Mouse (Mus musculus): ENCODE measurements around the gene Fam227a. TPM values are rescaled to one million over a fixed set of nuclear protein-coding genes. Genes with fewer than 3 reads are reported as not detected.

Gene Fam227a
- total and polyA plus RNA-seq, 3 experiments, result 0.35 to 0.60 TPM; not detected in 1

- Histone ChIP-seq H3K4me1 (ENCODE audit: control insufficient read depth in 1 of 2, insufficient read depth in 2 of 2, low read length in 2 of 2) (peaks cover 6 to 29% of the 10 kb centered on the region in 2 experiments), H3K4me3 (ENCODE audit: control insufficient read depth in 1 of 2, insufficient read depth in 1 of 2, low read depth in 2 of 2, low read length in 2 of 2) (peak overlapping the region; percentile 93 to 96), H3K27me3 (ENCODE audit: control insufficient read depth in 1 of 2, insufficient read depth in 2 of 2, low read length in 2 of 2) (no peaks in the 10 kb centered on the region), H3K36me3 (ENCODE audit: control insufficient read depth in 1 of 2, insufficient read depth in 2 of 2, low read length in 2 of 2) (peaks cover 2 to 34% of the 10 kb centered on the region in 2 experiments; a peak in 3 of 4 replicates), H3K9me3 (replicated peaks; ENCODE audit: insufficient read depth, low read length) (no peaks in the 10 kb centered on the region), H3K9ac (ENCODE audit: control insufficient read depth, low read depth, low read length, poor library complexity, severe bottlenecking) (peak overlapping the region; percentile 97), H3K27ac (ENCODE audit: control insufficient read depth, low read depth, low read length) (no peak overlapping the region), H3K79me2 (ENCODE audit: control insufficient read depth, insufficient read depth, low read length, poor library complexity) (peaks cover 75% of the 10 kb centered on the region)
- TF ChIP-seq USF1 (IDR thresholded peaks at IDR 0.05; ENCODE audit: low read depth, low read length) (no peak), MXI1 (IDR thresholded peaks at IDR 0.05; ENCODE audit: low read depth, low read length) (0 out of 2 replicates have a peak, but pooled peaks have one; percentile 0)
- no peak for DNase-seq (ENCODE audit: low read depth, low spot score)
Measured at GRCm38 (mm10) chr15:79684616-79685015, 25.9 kb upstream of the Fam227a start.

- peaks cover 2 to 31% of the 10 kb centered on the region in 2 experiments; a peak in 3 of 4 replicates for H3K36me3 ChIP-seq (ENCODE audit: control insufficient read depth in 1 of 2, insufficient read depth in 2 of 2, low read length in 2 of 2)
- peaks cover 80% of the 10 kb centered on the region for H3K79me2 ChIP-seq (ENCODE audit: control insufficient read depth, insufficient read depth, low read length, poor library complexity)
- peak overlapping the region; percentile 97 for H3K9ac ChIP-seq (ENCODE audit: control insufficient read depth, low read depth, low read length, poor library complexity, severe bottlenecking)
- peak overlapping the region; percentile 93 to 96 for H3K4me3 ChIP-seq (ENCODE audit: control insufficient read depth in 1 of 2, insufficient read depth in 1 of 2, low read depth in 2 of 2, low read length in 2 of 2)
- H3K27me3 ChIP-seq (ENCODE audit: control insufficient read depth in 1 of 2, insufficient read depth in 2 of 2, low read length in 2 of 2), result no peaks in the 10 kb centered on the region
- no peaks in the 10 kb centered on the region for H3K9me3 ChIP-seq (replicated peaks; ENCODE audit: insufficient read depth, low read length)
- H3K4me1 ChIP-seq (ENCODE audit: control insufficient read depth in 1 of 2, insufficient read depth in 2 of 2, low read length in 2 of 2), result peaks cover 4 to 29% of the 10 kb centered on the region in 2 experiments
- peak overlapping the region; percentile 11; the same call in 1 of the 2 replicates for H3K27ac ChIP-seq (ENCODE audit: control insufficient read depth, low read depth, low read length)
- peak; percentile 57 for DNase-seq (ENCODE audit: low read depth, low spot score)
- TF ChIP-seq MAFK (IDR thresholded peaks at IDR 0.05; ENCODE audit: borderline replicate concordance, low read depth, low read length) (no peak), CHD1 (IDR thresholded peaks at IDR 0.05; ENCODE audit: low read depth, low read length) (no peak), ZC3H11A (IDR thresholded peaks at IDR 0.05; ENCODE audit: low read depth, low read length) (no peak), USF1 (IDR thresholded peaks at IDR 0.05; ENCODE audit: low read depth, low read length) (no peak), MAZ (IDR thresholded peaks at IDR 0.05; ENCODE audit: low read depth, low read length) (no peak), KAT2A (conservative IDR thresholded peaks at IDR 0.05; ENCODE audit: low read depth, low read length) (no peak), MAX (IDR thresholded peaks at IDR 0.05; ENCODE audit: low read length) (peak; percentile 55; the same call in 1 of the 2 replicates), SMC3 (IDR thresholded peaks at IDR 0.05; ENCODE audit: low read depth, low read length) (no peak), TCF12 (IDR thresholded peaks at IDR 0.05; ENCODE audit: low read depth, low read length) (no peak), GABPA (IDR thresholded peaks at IDR 0.05; ENCODE audit: low read depth, low read length) (no peak), RAD21 (IDR thresholded peaks at IDR 0.05; ENCODE audit: low read depth, low read length) (no peak), NELFE (IDR thresholded peaks at IDR 0.05; ENCODE audit: low read depth, low read length) (no peak), ELF1 (IDR thresholded peaks at IDR 0.05; ENCODE audit: low read depth, low read length) (no peak), ZMIZ1 (IDR thresholded peaks at IDR 0.05; ENCODE audit: low read depth, low read length) (no peak), POLR2AphosphoS5 (IDR thresholded peaks at IDR 0.05; ENCODE audit: borderline replicate concordance, low read depth, low read length) (no peak), SIN3A (IDR thresholded peaks at IDR 0.05; ENCODE audit: low read length) (no peak; the same call in 1 of the 2 replicates), TAL1 (IDR thresholded peaks at IDR 0.05; ENCODE audit: low read length) (peak; percentile 26), USF2 (IDR thresholded peaks at IDR 0.05; ENCODE audit: borderline replicate concordance in 1 of 2, insufficient read depth in 1 of 2, low read depth in 1 of 2, low read length in 2 of 2) (no peak), MYC (IDR thresholded peaks at IDR 0.05; ENCODE audit: low read depth, low read length) (0 out of 2 replicates have a peak, but pooled peaks have one; percentile 39), E2F4 (IDR thresholded peaks at IDR 0.05; ENCODE audit: borderline replicate concordance, low read depth, low read length) (no peak), POLR2AphosphoS2 (IDR thresholded peaks at IDR 0.05; ENCODE audit: low read length) (no peak), POLR2A (IDR thresholded peaks at IDR 0.05; ENCODE audit: control insufficient read depth in 1 of 2, insufficient read depth in 1 of 2, low read depth in 1 of 2, low read length in 2 of 2, poor library complexity in 1 of 2) (no peak), RCOR1 (IDR thresholded peaks at IDR 0.05; ENCODE audit: low read depth, low read length) (no peak), UBTF (IDR thresholded peaks at IDR 0.05; ENCODE audit: borderline replicate concordance, insufficient read depth, low read depth, low read length) (no peak), NRF1 (IDR thresholded peaks at IDR 0.05; ENCODE audit: insufficient read depth, low read depth, low read length, poor library complexity, severe bottlenecking) (0 out of 2 replicates have a peak, but pooled peaks have one; percentile 25), JUND (IDR thresholded peaks at IDR 0.05; ENCODE audit: low read depth, low read length) (0 out of 2 replicates have a peak, but pooled peaks have one; percentile 13), MYB (IDR thresholded peaks at IDR 0.05; ENCODE audit: low read depth, low read length) (no peak), MEF2A (IDR thresholded peaks at IDR 0.05; ENCODE audit: extremely low read depth, insufficient replicate concordance, low read depth, low read length, poor library complexity, severe bottlenecking) (no peak)
Measured at GRCm38 (mm10) chr15:79683707-79684465, 25.1 kb upstream of the Fam227a start.

Measured in MEL (cell line).